Mouse (Mus musculus) urinary bladder, postnatal 4 days (tissue): ENCODE measurements around the gene Glt1d1.

Experiments
- DNase-seq, 2 experiments: peaks; one replicate each; pipeline ENCODE4 v3.0.0; 2021 to 2022; ENCODE audit warnings: low spot score in 2 of 2

Gene Glt1d1

DNA sequence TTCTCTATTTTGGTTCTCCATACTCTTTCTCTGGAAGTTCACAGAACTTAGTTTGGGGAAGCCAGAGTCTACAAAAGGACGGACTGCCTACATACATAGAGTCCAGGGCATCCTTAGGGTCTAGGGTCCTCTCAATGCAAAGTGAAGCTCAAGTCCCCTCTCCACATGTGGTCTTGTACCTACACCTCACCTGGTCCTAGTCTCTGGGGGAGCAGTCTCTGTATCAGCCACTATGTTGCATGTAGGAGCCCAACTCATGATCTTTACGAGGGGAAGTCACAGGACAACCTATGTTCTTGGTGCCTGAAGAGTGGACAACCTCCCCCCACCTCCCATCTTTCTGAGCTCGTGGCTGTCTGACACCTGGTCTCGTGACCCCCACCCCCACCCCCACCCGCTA is 391 bp upstream of the Glt1d1 start:
- no peak for DNase-seq

DNA sequence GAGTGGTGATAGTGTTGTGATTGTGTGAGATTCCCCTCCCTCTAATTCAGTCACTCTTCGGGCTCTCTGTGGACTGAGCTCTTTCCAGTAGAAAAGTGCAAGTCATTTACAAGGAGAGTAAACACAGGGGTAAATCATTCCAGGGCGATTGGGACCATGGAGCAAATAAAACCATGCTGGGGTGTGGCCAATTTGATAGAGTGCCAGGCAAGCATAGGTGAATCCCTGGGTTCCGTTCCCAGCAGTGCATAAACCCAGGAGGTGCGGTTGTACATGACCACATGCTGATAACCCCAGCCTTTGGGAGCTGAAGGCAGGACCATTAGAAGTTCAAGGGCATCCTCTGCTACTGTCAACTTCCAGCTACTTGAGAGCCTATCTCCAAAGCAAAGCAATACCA is 1.1 kb downstream of the Glt1d1 start:
- DNase-seq = no peak

DNA sequence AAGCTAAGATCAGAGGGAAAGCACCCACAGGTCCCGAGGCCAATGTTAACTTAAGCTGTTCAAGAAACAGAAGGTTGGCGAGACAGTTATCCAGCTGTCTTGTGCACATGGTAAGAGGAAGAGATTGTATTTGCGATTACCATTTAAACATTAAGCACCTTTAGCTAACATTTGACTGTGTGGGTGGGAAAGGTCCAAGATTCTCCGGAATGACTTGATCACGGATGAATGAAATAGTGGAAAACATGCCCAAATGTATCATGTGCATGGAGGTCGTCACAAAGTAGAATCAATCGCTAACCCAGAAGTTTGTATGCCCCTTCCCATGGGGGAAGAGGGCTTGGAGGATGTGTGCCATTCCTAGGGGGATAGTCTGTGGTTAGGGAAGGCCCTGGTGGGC is 1.6 kb downstream of the Glt1d1 start:
- no peak for DNase-seq

DNA sequence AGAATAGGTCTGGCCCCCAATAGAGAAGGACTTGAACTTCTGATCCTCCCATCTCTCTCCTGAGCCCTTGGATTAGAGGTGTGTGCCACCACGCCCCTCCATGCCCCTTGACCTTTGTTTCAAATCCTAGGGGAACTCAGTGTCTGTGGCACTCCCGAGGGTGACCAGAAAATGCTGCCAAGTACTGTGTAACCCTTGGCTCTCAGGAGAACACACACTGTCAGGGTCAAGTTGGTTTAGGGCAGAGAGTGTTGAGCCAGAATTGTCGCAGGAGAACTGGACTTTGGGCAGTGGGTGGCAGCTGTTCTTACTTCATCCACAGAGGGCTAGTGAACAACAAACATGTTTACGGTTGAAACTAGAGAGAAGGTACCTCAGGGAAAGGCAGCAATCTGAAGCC is 5.6 kb downstream of the Glt1d1 start:
- DNase-seq = no peak

DNA sequence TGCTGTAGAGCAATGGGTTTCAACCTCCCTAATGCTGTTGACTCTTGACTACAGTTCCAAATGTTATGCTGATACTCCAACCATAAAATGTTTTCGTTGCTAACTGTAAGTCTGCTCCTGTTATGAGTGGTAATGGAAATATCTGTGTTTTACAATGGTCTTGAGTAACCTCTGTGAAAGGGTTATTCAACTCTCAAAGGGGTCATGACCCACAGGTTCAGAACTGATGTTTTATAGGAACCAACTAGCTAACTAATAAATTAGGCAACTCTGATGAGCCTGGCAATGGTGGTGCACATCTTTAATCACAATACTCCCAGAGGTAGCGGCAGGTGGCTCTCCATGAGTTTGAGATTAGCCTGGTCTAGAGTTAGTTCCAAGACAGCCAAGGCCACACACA is 6.1 kb downstream of the Glt1d1 start:
- no peak for DNase-seq

DNA sequence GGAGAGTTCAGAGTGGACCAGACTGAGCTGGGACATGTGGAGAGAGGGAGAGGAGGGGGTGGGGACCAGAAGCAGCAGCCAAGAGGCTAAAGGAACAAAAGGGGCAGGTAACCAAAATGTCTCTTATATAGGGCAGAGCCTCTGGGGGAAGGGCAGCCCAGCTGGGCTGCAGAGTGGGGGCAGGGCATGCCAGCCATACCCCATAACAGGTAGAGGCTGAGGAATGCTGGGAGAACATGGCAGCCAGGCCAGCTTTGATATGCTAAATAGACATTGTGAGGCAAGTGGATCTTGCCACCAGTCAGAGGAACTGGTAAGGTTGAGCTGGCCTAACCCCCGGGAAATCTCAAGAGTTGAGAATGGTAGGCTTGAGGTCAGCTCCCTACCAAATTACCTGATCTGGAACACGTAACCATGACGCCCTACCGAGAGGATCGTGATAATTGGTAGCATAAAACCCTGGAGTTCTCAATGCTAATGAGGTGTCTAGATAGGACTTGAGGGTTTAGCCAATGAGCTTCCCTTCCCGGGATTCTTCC is 7.1 kb downstream of the Glt1d1 start:
- no peak for DNase-seq

DNA sequence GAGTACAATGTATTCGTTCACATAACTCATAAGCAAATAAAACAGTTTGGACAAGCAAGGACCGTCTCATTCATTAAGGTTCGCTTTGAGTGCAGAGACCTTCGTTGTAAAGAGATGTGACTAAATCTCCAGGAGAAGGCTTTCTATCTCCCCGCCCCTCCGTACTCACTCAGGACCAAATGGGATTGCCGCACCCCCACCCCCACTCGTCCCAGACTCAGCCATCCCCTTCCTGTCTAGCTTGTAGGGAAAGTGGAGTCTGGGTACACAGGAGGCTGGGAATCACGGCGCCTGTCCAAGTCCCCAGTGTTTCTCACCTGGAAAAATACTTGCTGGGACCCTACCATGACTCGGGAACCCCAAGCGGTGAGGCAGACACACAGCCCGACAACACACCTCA is 7.6 kb downstream of the Glt1d1 start:
- DNase-seq = no peak

DNA sequence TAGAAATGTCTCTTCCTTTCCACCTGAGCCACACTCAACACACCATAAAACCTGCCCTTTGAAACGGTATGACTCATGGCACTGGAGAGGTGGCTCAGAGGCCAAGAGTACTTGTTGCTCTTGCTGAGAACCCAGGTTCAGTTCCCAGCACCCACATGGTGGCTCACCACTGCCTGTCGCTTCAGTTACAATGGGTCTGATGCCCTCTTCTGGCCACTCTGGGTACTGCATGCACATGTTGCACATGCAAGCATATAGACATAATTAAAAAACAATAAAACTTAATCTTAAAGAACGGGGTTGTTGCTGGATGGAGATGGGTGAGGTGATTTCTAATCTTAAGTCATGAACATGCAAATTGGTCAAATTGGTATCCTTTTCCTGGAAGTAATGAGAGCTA is 8.3 kb downstream of the Glt1d1 start:
- DNase-seq = peak in 1 of 2 experiments; percentile 69

DNA sequence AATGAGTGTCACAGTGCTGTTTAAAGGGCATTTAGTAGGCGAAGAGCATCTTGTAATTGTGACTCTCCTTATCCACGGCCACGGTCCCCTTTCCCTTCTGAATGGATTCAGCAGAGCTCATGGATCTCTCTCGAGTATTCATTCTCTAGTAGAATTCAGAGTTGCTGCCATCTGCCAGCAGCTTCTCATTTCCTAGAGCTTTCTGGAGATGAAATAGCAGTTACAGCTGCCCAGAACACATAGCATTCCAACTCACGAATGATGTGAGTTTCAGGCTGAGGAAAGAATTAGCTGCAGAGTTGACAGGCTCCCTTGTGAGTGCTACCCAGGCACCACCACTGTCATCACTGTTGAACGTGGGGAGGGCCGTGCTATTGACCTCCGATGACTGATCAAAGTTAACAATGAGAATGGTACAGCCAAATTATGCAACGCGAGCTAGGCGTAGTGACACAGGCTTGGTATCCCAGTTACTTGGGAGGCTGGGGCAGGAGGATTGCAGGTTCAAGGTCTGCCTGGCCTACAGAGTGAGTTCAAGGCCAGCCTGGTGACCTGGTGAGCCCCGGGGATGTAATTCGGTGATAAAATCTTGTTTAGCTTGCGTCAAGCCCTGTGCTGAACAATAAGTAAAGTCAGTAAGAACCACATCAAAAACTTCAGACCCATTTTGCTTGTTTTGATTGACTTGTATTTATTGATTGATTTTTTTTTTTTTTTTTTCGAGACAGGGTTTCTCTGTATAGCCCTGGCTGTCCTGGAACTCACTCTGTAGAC is 9.3 kb downstream of the Glt1d1 start:
- DNase-seq = no peak

DNA sequence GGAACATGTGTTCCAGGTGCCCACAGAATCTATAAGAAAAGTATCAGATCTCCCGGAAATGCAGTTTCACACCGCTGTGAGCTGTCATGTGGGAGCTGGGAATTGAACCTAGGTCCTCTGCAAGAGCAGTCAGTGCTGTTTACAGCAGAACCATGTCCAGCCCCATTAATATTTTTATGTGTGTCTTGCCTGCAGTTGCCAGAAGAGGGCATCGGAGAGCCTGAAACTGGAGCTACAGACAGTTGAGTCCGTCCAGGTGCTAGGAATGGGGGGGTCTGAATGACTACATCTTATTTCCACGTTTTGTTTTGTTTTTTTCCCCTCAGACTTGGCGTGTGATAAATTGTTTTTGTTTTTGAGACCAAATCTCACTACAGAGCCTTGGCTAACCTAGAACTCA is 16.0 kb downstream of the Glt1d1 start:
- DNase-seq = no peak

DNA sequence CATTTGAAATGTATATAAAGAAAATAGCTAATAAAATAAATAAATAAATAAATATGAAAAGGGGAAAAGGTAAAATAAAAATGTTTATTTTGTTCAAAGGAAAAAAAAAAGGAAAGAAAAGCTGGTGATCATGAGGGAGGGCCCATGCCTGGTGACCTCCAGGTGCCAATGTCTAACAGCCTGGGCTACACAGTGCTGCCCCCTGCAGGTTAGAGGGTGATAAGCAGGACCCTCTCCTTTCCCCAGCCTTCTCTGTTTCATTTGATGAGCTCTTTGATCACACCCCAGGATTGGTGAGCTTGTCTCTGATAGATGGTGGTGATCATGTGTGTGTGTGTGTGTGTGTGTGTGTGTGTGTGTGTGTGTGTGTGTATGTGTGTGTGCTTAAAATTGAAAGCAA is 17.0 kb downstream of the Glt1d1 start:
- DNase-seq = no peak

DNA sequence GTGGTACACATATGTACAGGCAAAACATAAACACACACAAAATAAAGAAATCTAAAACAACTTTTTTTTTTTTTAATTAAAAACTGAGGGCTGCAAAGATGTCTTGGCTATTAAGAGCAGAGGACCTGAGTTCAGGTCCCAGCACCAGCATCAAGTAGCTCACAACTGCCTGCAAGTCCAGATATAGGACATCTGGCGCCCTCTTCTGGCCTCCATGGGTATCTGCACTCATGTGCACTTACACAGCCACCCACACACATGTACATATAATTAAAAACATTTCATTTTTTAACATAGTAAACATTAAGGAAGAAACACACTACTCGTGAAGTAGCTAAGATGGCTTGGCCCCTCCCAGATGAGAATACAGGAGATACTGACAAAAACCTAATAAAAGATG is 26.2 kb downstream of the Glt1d1 start:
- DNase-seq = no peak

DNA sequence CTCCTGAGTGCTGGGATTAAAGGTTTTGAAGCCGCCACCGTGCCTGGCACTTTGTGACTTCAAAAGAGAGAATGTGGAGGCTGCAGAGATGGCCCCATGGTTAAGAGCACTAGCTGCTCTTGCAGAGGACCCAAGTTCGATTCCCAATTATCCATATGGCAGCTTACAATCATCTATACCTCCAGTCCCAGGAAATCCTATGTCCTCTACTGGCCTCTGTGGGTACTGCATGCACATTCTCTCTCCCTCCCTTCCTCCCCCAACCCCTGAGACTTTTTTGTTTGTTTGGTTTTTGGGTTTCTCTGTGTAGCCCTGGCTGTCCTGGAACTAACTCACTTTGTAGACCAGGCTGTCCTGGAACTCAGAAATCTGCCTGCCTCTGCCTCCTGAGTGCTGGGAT is 27.2 kb downstream of the Glt1d1 start:
- DNase-seq = no peak

DNA sequence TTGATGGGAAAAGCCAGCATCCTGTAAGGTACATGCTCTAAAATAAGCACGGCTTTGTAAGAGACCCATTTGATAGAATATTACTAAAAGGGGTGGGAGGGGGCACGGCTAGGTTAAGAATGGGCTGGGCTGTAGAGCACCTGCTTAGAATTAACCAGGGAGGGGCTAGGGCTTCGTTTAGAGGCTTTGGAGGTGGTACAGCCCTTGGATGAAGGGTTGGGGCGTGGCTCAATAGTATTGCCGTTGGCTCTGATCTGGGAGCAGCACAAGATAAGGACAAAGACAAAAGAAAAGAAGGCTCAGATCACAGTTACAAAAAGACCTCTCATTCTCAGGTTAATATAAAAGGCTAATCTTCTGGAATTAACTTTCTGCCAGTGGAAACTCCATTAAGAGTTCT is 28.2 kb downstream of the Glt1d1 start:
- no peak for DNase-seq

DNA sequence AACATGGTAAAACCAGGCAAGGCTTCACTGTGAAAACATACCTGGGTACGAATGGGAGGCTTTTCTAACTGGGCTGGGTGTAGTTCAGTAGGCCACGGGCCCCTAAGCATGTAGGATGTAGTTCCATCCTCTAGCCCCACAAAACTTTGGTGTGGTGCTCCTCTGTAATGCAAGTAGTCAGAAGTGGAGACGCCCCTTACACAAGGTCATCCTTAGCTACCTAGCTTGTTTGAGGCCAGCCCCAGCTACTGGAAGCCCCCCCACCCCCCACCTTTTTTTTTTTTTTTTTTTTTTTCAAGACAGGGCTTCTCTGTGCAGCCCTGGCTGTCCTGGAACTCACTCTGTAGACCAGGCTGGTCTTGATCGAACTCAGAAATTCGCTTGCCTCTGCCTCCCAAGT is 28.9 kb downstream of the Glt1d1 start:
- no peak for DNase-seq

DNA sequence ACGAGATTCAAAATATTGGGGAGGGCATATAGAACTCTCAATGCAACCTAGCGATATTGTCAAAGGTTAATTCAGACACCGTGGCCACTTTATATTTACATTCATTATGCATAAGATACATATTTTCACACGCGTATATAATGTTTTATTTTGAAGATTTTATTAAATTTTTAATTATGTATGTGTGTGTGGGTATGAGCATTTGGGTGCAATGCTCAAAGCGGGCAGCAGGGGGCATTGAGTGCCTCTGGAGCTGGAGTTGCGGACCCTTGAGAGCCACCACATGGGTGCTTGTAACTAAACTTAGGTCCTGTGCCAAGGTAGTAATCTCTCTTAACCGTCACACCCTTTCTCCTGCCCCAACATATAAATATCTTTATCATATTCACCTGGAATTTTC is 41.9 kb downstream of the Glt1d1 start:
- no peak for DNase-seq

DNA sequence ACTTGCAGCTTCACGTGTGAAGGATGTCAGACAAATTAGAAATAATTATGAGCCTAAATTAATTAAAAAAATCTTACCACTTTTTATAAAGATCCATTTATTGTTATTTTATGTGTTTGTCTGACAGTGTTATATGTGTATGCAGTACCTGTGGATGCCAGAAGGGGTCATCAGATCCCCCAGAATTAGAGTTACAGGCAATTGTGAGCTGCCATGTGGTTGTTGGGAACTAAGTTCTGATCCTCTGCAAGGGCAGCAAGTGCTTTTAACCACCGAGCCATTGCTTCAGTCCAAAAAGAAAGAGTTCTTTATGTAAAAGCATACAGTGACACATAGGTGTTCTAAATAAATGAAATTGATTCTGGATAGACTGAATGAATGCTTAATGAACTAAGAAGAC is 45.5 kb downstream of the Glt1d1 start:
- no peak for DNase-seq

DNA sequence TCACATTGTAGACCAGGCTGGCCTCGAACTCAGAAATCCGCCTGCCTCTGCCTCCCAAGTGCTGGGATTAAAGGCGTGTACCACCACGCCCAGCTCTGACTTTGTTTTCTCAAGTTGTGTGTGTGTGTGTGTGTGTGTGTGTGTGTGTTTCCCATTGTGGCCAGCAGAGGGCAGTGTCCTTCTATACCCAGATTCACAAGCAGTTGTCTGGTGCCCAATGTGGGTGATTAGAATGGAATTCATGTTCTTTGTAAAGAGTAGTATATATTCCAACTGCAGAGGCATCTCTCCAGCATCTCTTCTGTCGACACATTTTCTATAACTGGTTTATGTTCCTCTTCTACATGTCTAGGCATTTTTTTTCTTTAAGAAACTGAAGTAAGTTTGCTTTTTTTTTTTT is 46.4 kb downstream of the Glt1d1 start:
- no peak for DNase-seq

DNA sequence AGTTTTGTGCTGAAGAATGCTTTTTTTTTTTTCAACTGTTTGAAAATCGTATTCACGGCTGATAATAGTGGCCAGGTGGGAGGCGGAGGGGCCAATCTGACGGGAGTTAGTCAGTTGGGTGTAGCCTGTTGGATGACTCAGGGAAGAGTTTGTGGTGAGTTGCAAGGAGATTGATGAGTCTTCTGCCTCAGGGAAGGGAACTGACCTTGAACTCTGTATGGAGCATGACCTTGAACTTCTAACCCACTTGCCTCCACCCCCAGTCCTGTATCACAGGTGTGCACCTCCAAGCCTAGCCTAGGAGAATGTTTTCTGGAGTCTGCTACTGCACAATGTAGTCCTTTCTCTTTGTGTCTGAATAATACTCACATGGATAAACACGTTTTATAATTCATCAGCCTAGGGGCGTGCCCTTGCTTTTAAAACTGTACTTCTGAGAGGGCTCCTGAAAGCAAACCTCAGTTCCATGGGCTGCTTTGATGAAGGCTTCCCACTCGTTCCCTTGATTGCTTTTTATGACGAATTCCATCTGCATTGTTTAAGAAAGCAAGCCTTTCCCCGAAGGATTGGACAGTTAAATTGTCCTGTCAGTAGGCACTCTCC is 56.6 kb downstream of the Glt1d1 start:
- no peak for DNase-seq

DNA sequence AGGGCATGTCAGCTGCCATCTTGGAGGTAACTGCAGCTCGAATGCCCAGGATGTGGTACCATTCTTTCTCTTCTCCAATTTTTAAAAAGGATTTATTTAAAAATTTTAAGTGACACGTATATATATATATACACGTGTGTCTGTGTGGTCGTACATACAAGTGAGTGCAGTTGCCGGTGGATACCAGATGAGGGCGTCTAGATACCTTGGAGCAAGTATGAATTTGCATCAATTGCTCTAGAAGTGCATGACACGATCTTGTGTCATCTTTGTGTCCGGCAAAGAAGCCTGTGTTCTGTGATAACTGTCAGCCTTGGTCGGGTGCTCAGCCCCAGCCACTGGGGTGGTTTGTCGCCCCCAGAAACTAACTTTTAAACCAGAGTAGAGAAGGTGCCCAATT is 59.0 kb downstream of the Glt1d1 start:
- no peak for DNase-seq

DNA sequence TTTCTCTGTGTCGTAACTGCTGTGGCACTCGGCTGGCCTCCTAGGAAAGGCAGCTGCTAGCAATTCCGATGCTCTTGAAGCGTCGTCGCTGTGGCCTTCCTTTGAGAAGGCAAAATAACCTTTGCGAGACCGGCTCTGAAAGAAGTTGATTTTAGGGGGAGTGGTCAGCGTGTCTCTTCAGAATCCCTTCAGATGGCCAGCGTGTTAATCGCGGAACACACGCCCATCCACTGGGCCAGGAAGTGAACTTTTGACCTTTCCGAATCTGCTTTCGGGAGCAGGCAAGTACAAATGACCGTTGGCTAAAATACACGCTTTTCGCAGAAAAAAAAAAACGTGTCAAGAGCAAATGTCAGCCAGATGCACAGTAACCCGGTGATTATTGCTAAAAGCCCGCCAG is 59.5 kb downstream of the Glt1d1 start:
- no peak for DNase-seq

DNA sequence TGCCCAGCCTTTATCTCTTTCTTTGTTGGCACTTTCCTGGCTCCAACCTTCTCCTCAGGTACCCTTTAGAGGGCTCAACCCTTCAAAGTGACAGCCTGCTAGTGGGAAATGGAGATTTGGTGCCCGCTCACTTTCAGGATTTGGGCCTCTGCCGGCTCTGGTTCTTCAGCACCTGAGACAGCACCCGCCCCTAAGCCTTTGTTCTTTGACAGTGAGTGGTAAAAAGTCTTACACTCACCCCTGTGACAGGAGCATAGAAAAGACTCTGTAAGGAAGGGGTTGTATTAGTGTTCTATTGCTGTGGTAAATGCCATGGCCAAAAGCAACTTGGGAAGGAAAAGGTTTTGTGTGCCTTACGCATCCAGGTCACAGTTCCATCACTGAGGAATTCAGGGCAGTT is 63.8 kb downstream of the Glt1d1 start:
- DNase-seq = no peak

DNA sequence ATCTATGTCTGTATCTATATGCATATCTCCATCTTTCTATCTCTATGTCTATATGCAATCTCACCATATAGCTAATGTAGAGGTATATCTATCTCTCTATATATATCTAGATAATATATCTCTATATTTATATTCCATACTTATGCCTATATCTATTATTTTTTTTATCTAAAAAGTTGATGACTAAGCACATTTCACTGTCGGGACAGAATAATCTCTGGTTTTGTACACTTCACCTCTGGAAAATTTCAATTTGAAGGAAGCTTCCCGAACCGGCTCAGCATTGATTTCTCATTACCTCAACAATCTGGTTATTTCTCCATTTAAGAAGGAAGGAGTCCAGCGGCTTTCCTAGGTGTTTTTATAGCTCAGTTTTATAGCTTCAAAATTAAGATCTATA is 64.5 kb downstream of the Glt1d1 start:
- DNase-seq = no peak

DNA sequence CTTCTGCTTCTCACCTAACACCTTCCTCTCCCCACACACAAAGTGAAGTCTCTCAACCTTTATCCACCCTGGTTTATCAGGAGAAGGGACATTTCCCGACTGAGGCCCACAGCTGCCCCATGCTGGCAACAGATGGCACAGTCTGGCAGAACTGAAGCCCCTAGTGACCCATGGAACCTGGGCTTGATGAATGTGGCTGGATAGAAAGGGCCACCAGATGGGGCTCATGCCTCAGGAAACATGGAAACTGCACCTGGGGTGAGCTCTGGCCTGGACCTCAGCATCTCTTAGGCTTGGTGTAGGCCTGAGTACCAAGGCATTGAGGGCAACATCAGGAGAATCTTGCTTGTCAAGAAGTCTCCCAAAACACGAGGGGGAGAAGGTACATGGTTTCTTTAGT is 66.5 kb downstream of the Glt1d1 start:
- DNase-seq = no peak
